Mouse (Mus musculus): Measurements from ENCODE around the gene Ceacam11.

Gene Ceacam11

DNA sequence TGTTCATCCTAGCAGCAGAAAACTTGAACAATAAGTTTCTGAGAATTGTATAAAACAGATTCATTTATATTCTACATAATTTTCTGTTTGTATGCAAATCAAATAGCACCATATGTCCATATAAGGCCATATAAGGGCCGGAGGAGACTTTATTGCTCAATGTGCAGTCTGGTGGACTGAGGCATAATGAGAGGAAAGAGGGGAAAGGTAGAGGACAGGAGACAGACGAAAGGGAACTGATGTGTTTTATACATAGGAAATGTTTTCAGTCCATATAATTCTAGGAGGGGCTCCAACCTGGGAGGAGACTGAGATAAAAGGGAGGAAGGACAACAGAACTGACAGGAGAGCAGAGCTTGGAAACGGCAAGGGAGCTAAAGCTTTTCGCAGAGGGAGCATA is at the start of gene Ceacam11:
Ceacam11 (plus strand) TSS at position 301 of the 400 bp plus-strand sequence.
- DNase-seq (ENCODE audit: low read depth, low spot score): no peak

DNA sequence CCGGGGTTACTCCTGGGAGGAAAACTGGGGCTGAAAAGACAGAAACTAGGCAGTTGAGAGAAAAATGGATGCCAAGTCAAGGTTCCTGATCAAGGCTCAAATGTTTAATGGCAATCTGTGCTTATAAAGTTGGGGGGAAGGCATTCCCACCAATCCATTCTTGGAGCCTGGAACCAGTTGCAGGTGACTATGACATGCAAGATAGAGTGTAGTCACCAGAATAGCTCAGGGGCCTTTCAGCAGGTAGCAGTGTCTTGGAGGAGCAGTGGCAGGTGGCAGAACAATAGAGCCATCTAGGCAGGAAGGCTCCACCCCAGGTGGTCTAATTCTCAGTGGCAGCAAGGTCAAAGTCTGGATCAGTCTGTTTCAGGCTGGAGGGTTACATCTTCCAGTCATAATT is 29.2 kb downstream of the Ceacam11 start:
- DNase-seq (ENCODE audit: low read depth, low spot score): peak; percentile 62

DNA sequence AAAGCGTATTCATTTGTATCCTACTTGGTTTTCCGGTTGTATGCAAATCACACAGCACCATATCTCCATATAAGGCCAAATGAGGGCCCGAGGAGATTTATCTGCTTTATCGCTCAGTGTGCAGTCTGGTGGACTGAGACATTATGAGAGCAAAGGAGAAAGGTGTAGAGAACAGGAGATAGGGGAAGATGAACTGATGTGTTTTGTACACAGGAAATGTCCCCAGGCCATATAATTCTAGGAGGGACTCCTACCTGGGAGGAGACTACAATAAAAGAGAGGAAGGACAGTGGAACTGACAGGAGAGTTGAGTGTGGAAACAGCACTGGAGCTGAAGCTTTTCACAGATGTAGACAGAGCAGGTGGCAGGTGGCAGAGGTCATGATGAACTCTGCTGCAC is 37.7 kb downstream of the Ceacam11 start, which contains the start of gene Ceacam13:
Ceacam13 (plus strand) TSS at position 301 of the 400 bp plus-strand sequence.
- no peak for DNase-seq (ENCODE audit: low read depth, low spot score)
